Mouse (Mus musculus) ovary, adult 18-20 months (tissue): ENCODE measurements around the gene Il17re.

Source experiments
- DNase-seq: peaks from one replicate; pipeline ENCODE4 v3.0.0; 2022; ENCODE audit warnings: low spot score, mixed read lengths

The Il17re gene

DNA sequence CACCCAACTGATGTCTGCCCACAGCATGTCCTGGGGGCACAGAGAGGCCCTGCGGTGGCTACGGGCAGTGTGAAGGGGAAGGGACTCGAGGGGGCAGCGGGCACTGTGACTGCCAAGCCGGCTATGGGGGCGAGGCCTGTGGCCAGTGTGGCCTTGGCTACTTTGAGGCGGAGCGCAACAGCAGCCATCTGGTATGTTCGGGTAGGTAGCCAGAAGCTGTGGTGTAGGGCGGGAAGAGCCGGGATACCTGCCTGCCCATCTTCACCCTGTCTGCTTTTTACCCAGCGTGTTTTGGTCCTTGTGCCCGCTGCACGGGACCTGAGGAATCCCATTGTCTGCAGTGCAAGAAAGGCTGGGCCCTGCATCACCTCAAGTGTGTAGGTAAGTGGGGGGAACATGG lies 31.1 kb downstream of the Il17re start:
- no peak for DNase-seq

DNA sequence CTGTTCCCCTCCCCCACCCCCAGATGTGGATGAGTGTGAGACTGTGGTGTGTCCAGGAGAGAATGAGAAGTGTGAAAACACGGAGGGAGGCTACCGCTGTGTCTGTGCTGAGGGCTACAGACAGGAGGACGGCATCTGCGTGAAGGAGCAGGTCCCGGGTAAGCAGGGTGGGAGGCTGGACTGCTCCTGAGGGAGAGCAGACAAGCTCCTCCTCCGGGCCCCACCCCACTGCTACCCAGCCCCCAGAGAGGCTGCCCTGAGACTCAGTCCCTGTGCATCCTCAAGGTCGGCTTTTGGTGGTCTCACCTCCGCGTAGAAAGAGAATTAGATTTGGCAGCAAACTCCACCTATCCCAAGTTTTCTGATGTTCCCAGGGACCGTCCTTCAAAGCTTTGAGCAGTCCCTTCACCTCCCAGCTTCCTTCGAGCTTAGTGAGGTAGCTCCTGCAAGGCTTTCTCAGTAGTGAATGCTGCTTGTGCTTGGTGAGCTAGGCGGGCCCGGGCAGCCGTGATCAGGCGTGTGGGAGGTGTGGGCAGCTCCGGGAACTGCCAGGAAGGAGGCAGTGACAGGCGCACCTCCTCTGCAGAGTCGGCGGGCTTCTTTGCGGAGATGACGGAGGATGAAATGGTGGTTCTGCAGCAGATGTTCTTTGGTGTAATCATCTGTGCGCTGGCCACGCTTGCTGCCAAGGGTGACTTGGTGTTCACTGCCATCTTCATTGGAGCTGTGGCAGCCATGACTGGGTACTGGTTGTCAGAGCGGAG lies 34.0 kb downstream of the Il17re start:
- DNase-seq = no peak

DNA sequence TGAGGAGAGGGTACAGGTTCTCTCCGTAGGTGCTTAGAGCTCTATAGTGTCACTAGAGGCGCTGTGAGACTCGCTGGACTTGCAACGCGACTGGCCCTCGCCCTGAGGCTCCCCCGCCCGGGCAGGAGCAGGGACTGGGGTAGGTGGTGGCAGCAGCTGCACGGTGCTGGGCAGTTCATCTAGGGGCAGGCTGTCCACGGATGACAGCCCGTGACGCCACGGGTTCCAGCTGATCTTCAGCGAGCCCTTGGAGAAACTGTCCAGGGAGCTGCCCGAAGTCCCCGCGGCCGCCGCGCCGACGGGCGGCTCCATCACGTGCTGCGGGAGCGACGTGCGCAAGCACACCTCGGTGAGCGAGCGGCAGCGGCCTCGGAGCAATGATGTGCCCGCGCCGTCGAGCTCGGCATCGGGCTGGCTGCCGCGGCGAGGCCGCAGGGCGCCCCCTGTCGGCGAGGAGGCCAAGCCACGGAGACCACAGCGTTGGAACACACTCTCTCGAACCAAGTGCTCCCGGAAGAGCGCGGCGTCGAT lies 36.0 kb downstream of the Il17re start:
- peak; percentile 48 for DNase-seq

DNA sequence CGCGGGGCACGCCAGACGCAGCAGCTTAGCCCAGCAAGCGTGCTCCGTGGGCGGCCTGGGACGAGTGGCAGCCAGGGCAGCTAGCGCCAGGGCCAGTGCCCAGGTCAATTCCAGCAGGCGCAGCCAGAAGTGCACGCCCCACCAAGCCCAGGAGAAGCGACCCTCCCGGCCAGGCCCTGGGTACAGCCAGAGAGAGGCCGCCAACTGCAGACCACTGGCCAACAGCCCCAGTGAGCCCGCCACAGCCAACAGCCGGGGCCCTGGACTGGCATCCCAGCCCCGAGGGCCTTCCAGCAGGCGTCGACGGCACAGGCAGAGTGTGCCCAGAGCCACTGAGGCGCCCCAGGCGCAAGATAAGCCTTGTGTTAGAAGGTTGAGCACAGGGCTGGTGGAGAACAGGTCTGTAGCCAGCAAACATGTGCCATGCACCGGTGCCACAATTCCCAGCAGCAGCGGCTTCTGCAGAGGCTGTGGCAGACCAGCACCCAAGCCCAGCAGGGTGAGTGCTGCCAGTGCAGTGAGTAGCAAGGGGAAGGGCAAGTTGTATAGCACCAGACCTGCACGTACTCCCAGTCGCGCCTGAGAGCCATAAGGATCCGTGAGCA lies 36.9 kb downstream of the Il17re start:
- no peak for DNase-seq

DNA sequence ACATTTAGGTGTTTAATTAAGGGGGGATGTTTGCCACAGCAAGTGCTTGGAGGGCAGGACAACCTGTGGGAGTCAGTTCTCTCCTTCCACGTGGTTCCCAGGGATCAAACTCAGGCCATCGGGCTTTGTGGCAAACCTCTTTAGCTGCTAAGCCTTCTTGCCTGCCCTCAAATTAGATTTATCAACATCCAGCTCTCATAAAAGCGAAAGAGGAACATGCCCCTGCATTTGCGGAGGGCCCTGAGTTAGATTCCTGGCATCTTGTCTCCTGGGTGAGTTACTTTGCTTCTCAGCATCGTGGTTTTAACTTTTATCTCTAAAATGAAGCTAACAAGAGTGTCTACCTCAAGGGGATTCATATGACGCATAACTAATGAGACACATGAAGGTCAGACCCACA lies 41.1 kb downstream of the Il17re start:
- no peak for DNase-seq

DNA sequence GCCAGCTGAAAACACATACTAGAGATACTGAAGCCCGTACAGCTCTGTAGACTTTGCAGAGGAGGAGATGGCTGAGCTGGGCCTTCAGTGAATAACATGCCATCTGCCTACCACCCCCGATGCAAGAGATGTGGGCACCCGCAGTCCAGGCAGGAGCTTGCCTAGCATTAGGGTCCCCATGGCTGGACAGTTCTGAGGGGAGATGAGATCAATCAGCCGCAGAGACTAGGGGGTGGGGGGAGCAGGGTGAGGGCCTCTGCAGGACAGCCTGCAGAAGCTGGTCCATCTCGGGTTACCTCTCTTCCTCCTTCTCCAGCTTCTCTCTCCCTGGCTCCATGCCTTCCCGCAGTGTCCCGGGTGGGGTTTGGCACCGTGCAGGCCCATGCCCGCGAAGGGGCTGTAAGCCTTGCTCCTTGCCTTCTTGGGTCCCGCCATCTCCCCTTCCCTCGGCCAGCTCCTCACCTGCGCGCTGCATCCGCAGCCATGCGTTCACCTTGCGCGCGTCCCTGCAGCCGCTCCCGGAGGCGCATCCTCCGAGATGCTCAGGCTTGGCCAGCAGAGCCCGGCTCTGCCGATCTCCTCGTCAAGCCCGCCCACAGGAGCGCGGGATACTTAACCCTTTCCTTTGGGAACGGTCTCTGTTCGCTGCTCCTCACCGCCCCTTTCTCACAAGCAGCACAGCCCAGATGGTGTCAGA lies 43.3 kb downstream of the Il17re start, which contains the start of gene Prrt3:
Gene Prrt3, minus strand, starts transcription at position 544 of the 697 bp plus-strand sequence.
- no peak for DNase-seq

DNA sequence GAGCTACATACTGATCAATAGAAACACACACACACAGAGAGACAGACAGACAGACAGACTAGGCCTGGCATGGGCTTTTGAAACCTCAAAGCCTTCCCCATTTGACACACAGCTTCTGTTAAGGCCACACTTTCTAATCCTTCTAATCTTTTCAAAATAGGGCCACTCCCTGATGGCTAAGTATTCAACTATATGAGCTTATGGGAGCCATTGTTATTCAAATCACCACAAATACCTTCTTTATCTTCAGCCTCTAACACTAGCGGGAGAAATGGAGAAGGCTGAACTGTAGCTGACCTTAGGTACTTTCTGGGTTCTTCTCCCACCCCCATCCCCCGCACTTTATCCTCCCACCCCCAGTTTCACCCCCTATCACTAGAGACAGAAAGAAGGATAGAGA lies 44.5 kb downstream of the Il17re start:
- no peak for DNase-seq

DNA sequence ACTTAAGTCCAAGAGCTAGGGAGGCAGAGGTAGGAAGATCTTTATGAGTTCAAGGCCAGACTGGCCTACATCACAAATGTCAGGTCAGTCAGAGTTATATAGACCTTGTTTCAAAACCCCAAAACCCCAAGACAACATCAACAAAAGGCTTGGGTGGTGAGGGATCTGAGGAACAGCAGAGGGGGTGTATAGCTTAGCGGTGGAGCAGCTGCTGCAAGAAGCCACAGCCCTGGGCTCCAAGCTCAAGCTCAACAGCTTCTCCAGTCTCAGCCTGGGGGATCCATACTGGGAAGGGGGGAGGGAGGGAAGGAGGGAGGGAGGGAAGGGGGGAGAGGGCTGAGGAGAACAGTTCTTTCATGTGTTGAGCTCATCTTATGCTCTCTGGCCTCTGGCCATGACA lies 47.4 kb downstream of the Il17re start:
- no peak for DNase-seq

DNA sequence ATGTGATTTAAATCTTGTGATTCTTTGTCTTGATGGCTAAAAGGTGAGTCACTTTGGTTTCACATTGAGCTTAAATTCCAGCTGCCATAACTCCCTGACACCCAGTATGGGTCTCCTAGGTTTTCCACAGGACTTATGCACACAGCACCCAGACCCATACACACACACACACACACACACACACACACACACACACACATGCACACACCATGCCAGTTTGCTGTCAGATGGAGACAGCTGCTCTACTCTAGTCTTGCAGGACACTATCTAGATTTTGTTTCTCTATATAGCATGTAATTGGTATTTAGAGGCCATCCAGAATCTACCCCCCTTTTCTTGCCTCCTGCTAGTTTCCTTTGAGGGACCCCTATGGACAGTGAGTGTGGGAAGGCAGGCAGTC lies 48.8 kb downstream of the Il17re start:
- DNase-seq = no peak

DNA sequence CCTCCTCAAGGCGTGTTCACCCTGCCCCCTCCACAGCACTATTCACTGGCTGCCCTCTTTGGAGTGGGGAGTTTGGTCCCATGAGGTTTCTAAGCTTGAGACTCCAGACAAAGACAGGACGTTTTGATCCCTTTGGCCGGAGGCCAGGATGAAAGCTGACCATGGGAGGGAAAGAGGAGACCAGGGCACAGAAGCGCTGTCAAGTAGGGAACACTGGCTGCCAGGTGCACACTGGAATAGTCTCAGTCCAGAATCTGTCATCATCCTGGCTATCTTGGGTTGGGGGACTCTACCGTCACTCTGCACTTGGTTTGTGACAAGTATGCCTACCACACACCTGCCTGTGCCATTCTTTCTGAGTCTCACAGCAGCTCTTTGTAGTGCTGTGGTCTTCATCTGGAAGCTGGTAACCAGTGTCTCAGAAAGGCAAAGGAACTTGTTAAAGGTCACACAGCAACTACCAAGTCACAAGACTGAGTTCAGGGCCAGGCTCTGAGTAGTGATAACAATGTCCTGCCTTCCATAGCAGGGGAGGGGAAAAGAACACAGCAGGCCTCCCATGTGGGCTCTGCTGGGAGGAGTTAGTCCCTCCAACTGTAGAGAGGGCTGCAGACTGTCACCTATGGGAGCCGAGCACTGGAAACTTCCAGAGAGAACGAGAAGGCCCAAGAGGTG lies 50.1 kb downstream of the Il17re start:
- no peak for DNase-seq

DNA sequence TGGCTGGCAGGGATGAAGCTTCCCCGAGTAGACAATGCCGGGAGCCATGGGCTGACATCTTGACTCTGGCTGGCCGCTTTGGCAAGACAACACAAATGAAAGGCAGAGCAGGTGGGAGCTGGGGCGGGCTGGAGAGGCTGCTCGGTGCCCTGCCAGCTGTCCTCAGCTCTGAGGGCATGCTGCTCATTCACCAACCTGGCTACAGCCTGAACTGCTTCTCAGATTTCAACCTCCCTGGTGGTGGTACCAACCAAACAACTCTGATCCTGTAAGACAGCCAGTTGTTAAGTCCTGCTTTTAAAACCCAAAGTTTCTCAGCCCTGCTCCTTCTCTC lies 50.6 kb downstream of the Il17re start:
- no peak for DNase-seq

DNA sequence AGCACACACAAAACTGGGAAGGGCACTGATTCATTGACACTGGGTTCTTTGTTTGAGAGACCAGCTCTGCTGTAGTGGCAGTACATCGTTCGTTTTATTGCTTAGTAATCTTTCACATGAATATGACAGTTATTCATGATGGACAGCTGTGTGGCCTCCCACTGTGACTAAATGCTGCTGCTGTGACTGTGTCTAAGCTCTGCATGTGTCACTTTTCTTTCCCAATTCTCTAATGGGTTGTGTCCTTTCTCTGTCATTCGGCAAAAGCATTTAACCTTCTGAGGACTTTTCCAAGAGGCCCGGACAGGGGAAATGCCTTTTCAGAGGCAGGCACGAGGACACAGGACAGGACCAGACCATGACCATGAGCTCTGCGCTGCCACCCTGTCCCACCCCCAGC lies 55.7 kb downstream of the Il17re start:
- no peak for DNase-seq

DNA sequence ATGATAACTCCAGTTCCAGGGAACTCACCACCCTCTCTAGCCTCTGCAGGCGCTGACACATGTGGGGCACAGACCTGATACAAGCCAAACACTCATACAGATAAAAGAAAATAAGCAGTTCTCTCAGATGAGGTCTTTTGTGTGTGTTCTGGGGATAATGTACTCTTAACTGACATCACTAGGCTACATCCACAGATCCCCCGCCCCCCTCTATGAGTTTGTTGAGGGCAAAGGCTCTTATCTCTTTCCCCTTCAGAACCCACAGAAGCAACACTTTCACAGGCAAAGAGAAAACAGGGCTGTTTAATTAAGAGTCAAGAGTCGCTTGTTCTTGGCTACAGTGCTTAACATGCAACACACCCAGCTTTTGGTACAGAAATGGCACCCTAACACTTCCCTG lies 56.3 kb downstream of the Il17re start:
- no peak for DNase-seq

DNA sequence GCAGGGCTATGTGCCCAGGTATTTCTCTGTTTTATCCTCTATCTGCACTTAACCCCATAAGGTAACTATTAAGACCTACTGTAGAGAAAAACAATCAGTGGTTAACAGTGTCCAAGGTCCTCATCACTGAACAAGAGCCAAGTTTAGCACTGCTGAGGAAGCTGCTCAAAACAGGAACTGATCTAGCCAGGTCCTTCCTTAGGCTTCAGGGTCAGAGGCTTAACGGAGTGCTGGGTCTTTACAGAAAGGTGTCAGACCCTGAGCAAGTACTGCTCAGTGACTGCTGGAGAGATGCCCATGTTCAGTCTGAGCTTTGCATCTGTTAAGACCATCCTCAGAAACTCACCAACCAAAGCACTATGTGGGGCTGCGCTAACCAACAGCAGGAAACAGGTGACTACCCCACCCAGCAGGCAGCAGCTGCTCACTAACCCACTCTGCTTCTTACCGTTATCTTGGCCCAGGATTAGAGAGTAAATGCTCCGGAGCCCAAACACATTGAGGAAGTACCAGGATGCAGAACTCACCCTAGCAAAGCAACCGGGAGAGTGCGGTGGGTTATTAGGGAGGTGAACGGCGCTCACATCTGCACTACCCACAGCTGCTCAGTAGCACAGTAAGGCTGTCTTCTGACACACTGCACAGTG lies 59.3 kb downstream of the Il17re start:
- no peak for DNase-seq
